Mouse (Mus musculus): Measurements from ENCODE around the gene Ppm1e.

- TF ChIP-seq CTCF (IDR thresholded peaks at IDR 0.05; ENCODE audit: borderline replicate concordance, extremely low read depth, insufficient read depth, insufficient read length) (no peak), POLR2A (IDR thresholded peaks at IDR 0.05; ENCODE audit: borderline replicate concordance, extremely low read depth, insufficient read depth, insufficient read length, poor library complexity, severe bottlenecking) (no peak)
These were observed 111.9 kb downstream of the Ppm1e start for GRCm38 (mm10) chr11:87246724-87247493.
